Mouse (Mus musculus): ENCODE results near the gene Abtb2. TPM values are rescaled to one million over a fixed set of nuclear protein-coding genes. Genes with fewer than 3 reads are reported as not detected.
A peak's percentile ranks its signal among the peaks of the same experiment; 100 is the strongest.

Abtb2 gene
- total RNA-seq, 2 experiments from 2014 or later, result 1.7 to 2.0 TPM

DNA sequence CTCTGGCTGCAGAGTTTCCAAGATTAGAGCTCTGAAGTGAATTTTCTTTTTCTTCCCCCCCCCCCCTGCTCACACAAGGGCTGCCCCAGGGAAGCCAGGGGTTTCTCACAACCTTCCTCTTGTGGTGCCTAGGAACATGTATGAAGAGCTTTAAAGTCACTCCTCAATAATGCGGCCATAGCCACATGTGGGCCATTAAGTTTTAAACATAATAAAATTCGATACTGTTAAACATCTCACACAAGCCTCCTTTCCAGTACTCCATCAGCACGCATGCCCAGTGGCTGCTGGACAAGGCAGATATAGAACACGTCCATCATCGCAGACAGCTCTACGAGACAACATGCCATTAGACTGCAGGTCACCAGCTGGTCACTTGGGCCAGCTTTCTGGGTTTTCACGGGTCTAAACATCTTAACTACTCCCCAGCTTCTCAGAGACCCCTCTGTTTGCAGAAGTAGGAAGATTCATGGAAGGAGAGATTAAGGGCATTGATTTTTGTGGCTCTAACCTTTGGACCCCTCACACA, 15.3 kb downstream of the Abtb2 start:
- ATAC-seq (replicated peaks; ENCODE audit: low FRiP score, poor library complexity, severe bottlenecking), result no peak

GRCm38 (mm10) chr2:103583316-103583715, 17.2 kb downstream of the Abtb2 start:
- no peak for ATAC-seq (replicated peaks; ENCODE audit: low FRiP score, poor library complexity, severe bottlenecking)

DNA sequence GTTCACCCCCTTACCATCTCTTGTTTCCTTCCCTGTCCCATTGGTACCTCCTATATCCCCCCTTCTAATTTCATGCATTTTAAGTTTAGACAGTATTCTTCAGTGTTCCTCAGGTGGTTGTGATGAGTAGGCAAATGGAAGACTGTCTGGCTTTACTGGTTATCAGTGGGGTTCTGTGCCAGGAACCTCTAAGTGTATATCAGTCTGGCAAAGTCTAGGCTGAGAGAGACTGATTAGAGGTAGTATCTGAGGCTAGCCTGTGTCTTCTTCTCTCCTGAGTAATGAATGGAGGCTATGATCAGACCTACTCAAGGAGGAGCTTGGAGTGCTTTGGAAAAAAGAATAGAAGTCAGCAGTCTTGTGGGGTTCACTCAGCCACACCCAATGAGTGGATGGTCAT, 18.0 kb downstream of the Abtb2 start:
- ATAC-seq (replicated peaks; ENCODE audit: low FRiP score, poor library complexity, severe bottlenecking), result peak; percentile 93

GRCm38 (mm10) chr2:103586423-103586822, 20.3 kb downstream of the Abtb2 start:
- no peak for ATAC-seq (replicated peaks; ENCODE audit: low FRiP score, poor library complexity, severe bottlenecking)

DNA sequence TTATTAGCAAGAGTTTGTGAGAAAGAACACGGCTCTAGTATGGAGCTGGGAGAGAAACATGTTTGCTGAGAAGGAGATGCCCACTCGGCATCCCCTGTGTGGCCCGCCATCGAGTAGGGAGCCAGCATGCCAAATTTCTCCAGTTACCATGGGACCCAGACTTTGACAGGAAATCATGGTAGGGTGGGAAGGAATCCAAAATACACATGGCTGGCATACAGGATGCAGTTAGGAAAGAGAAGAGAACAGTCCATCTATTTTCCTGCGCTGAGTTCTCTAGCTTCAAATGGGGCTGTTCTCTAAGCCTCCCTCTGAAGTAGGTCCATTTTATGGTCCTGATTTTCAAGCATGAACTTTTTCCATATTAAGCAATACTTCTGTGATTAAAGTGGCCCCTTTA, 22.7 kb downstream of the Abtb2 start:
- ATAC-seq (replicated peaks; ENCODE audit: low FRiP score, poor library complexity, severe bottlenecking), result no peak

GRCm38 (mm10) chr2:103589400-103589799, 23.3 kb downstream of the Abtb2 start:
- ATAC-seq (replicated peaks; ENCODE audit: low FRiP score, poor library complexity, severe bottlenecking), result no peak

DNA sequence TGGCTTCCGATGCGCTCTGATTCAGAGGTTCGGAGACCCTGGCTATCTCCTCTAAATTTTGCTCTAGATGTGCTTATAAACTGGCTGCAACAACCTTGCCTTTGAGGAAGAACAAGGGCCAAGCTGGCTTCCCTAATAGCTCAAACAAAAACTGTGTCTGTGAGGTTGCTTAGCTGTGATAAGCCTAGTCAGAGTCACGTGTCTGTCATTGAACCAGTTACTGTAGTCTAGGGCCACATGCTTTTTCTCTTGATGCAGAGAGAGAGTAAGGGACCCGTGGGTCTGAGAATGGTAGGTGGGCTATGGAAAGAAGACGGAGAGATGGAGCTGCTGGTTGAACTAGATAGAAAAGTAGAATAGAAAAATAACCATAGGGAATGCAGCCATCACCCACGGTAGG, 24.5 kb downstream of the Abtb2 start:
- no peak for ATAC-seq (replicated peaks; ENCODE audit: low FRiP score, poor library complexity, severe bottlenecking)

- no peak for ATAC-seq (replicated peaks; ENCODE audit: low FRiP score, poor library complexity, severe bottlenecking)
These were observed 25.9 kb downstream of the Abtb2 start for GRCm38 (mm10) chr2:103591742-103592590.

DNA sequence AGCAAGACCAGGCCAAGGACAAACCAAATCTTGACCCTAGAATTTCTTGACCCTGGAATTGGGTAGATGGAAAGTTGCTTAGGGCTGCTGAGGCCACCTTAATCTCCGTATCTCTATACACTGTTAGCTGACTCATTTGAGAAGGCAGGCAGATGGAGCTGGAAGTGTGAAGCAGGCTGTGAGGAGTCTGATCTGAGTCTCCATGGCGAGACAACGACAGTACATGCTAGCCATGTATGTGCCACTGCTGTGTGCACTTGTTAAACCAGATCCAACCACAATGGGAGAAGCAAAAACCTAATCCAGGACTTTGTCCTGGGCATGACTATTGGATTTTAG, 26.4 kb downstream of the Abtb2 start:
- no peak for ATAC-seq (replicated peaks; ENCODE audit: low FRiP score, poor library complexity, severe bottlenecking)

- no peak for ATAC-seq (replicated peaks; ENCODE audit: low FRiP score, poor library complexity, severe bottlenecking)
These were observed 28.5 kb downstream of the Abtb2 start for GRCm38 (mm10) chr2:103594592-103595011.

GRCm38 (mm10) chr2:103595028-103595651, 29.0 kb downstream of the Abtb2 start:
- no peak for ATAC-seq (replicated peaks; ENCODE audit: low FRiP score, poor library complexity, severe bottlenecking)

DNA sequence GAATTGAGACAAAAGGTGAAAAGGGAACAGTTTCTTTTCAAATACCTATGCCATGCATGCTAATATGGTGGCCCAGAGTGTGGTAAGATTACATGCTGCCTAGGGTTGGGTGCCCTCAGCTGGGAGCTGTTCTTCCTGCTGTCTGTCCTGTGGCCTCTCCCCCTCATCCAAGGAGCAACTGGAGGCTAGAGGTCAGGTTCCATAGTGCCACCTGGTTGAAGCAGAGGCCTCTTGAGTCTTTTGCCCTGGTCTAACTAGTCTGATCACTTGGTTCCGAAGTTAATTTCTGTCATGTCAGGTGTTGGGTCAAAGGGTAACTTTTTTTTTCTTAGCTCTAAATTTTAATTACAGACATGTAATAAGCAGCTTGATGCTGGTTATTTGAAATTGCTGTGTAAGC, 33.2 kb downstream of the Abtb2 start:
- no peak for ATAC-seq (replicated peaks; ENCODE audit: low FRiP score, poor library complexity, severe bottlenecking)

- ATAC-seq (replicated peaks; ENCODE audit: low FRiP score, poor library complexity, severe bottlenecking), result no peak
These were observed 34.2 kb downstream of the Abtb2 start for GRCm38 (mm10) chr2:103600165-103600891.

GRCm38 (mm10) chr2:103601126-103601525, 35.0 kb downstream of the Abtb2 start:
- ATAC-seq (replicated peaks; ENCODE audit: low FRiP score, poor library complexity, severe bottlenecking), result no peak

DNA sequence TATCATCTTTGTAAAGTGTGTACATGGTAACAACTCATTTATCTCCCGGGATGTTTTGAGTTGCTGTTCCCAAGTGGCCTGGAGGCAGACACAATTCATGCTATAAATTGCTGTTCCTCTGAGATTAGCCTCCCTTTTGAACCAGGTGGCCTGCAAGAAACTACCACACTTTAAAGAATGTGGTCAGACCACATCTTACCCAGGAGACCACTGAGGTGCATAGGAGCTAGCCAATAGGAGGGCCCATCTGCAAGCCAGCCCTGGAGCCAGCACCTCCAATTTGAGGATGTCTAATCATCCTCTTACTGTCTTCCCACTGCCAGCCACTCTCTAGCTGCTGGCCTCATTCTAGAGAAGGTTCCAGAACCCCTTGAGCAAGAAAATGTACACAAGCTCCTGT, 35.4 kb downstream of the Abtb2 start:
- ATAC-seq (replicated peaks; ENCODE audit: low FRiP score, poor library complexity, severe bottlenecking), result no peak

- no peak for ATAC-seq (replicated peaks; ENCODE audit: low FRiP score, poor library complexity, severe bottlenecking)
These were observed 37.1 kb downstream of the Abtb2 start for GRCm38 (mm10) chr2:103603209-103603608.

DNA sequence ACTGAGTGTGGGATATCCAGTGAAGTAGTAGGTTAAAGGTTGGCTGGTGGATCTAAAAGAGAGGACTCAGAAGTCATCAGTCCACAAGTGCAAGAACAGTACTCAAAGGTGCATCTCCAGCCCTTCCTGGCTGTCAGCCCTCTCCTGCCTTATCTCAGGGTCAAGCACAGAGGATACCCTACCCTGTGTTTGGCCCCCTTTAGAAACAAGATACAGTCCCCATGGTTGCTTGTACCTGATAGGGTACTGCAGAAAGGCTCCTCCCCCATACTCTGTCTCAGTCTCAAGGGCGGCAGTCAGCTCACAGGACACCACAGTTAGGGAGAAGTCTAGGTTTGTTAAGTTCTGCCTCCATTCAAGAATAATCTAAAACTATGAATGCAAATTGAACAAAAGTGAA, 37.8 kb downstream of the Abtb2 start:
- no peak for ATAC-seq (replicated peaks; ENCODE audit: low FRiP score, poor library complexity, severe bottlenecking)

GRCm38 (mm10) chr2:103605805-103606498, 39.8 kb downstream of the Abtb2 start:
- no peak for ATAC-seq (replicated peaks; ENCODE audit: low FRiP score, poor library complexity, severe bottlenecking)

GRCm38 (mm10) chr2:103607926-103608325, 41.8 kb downstream of the Abtb2 start:
- no peak for ATAC-seq (replicated peaks; ENCODE audit: low FRiP score, poor library complexity, severe bottlenecking)

- ATAC-seq (replicated peaks; ENCODE audit: low FRiP score, poor library complexity, severe bottlenecking), result no peak
These were observed 42.8 kb downstream of the Abtb2 start for GRCm38 (mm10) chr2:103608947-103609346.

All from erythroid progenitor cell, adult 5-6 weeks (primary cell).